21 mouse cellular contexts compared by ENCODE assay signal in genomic region chr3:82810334-82811120, GRCm38 (mm10).
"Had no signal": no experiment of that assay in that cellular context is flagged by ENCODE, and none has a peak within 500 bp of the region (broad histone marks: within the 10 kb centered on the region; RNA-seq: fewer than 3 reads in every experiment).

No protein-coding gene starts in this region.

- ATAC-seq: hindbrain, postnatal 0 days; liver, embryonic 12.5 days had no signal

- DNase-seq: gastrocnemius, postnatal 14 days; gastrocnemius, postnatal 36 days; heart, adult 18-20 months; heart, postnatal 10 days; kidney, adult 18-20 months; kidney, adult 8-10 months; kidney, postnatal 10 days; kidney, postnatal 25 days; kidney, postnatal 4 days; left cerebral cortex, postnatal 4 days had no signal

- H3K27ac ChIP-seq: heart, embryonic 10.5 days; hindbrain, embryonic 13.5 days; hindbrain, embryonic 15.5 days; hindbrain, postnatal 0 days; layer of hippocampus, adult 2 months; left cerebral cortex, adult 2 months; limb, embryonic 13.5 days; limb, embryonic 15.5 days; liver, embryonic 12.5 days; liver, embryonic 14.5 days had no signal

- H3K4me1 ChIP-seq: heart, embryonic 10.5 days; heart, embryonic 12.5 days; hindbrain, embryonic 13.5 days; hindbrain, embryonic 15.5 days; limb, embryonic 15.5 days; liver, embryonic 12.5 days had no signal

- H3K27me3 ChIP-seq: heart, embryonic 12.5 days; hindbrain, embryonic 13.5 days; hindbrain, embryonic 15.5 days; limb, embryonic 13.5 days; limb, embryonic 15.5 days; liver, embryonic 12.5 days had no signal

- H3K36me3 ChIP-seq: heart, embryonic 10.5 days; heart, embryonic 12.5 days; hindbrain, embryonic 13.5 days; hindbrain, embryonic 15.5 days; limb, embryonic 13.5 days; limb, embryonic 15.5 days; liver, embryonic 12.5 days had no signal

- H3K4me2 ChIP-seq: heart, embryonic 12.5 days; hindbrain, embryonic 13.5 days; hindbrain, embryonic 15.5 days; limb, embryonic 13.5 days; limb, embryonic 15.5 days; liver, embryonic 12.5 days had no signal

- H3K4me3 ChIP-seq: heart, embryonic 10.5 days; heart, embryonic 12.5 days; hindbrain, embryonic 13.5 days; hindbrain, embryonic 15.5 days; layer of hippocampus, adult 2 months; left cerebral cortex, adult 2 months; limb, embryonic 13.5 days; limb, embryonic 15.5 days; liver, embryonic 12.5 days had no signal

- H3K9me3 ChIP-seq: heart, embryonic 10.5 days; heart, embryonic 12.5 days; hindbrain, embryonic 13.5 days; hindbrain, embryonic 15.5 days; limb, embryonic 13.5 days; limb, embryonic 15.5 days; liver, embryonic 12.5 days had no signal

- H3K9ac ChIP-seq: heart, embryonic 12.5 days; hindbrain, embryonic 13.5 days; hindbrain, embryonic 15.5 days; limb, embryonic 13.5 days; limb, embryonic 15.5 days; liver, embryonic 12.5 days; liver, embryonic 14.5 days had no signal
